Mouse (Mus musculus) bone marrow, adult 2 months (tissue): ENCODE data around the gene Cacna2d4.
"Not testable (repeated sequence)": the region's sequence is repeated elsewhere in the genome, so short reads cannot be mapped to it uniquely, and the experiment has no call there.

Experiments used
- CTCF ChIP-seq: fragments of 200-500 bp; IDR thresholded peaks from 2 replicates; pipeline ENCODE4 v1.5.1; 2011; ENCODE audit warnings: low read length, control low read depth; ENCODE audit not compliant: control insufficient read depth, insufficient read depth
- POLR2A ChIP-seq: fragments of 200-500 bp; IDR thresholded peaks from 2 replicates; pipeline ENCODE4 v1.6.1; 2011; ENCODE audit warnings: low read depth, mild to moderate bottlenecking, control low read depth, low read length, borderline replicate concordance; ENCODE audit not compliant: control insufficient read depth

DNA sequence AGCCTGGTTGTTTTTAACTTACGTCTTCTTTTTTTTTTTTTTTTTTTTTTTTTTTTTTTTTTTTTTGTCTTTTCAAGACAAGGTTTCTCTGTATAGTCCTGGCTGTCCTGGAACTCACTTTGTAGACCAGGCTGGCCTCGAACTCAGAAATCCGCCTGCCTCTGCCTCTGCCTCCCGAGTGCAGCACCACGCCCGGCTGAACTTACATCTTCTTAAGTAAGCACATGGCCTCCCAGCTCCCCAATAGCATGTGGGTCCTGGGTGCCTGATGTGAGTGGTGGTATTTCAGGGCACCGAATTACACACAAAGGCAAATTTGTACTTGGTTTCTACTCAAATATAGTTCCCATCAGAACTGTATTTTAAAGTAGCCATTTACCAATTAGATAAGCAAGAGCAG lies 30.3 kb upstream of the Cacna2d4 start:
- TF ChIP-seq CTCF, POLR2A: not testable (repeated sequence)
